Mouse (Mus musculus): Measurements from ENCODE around the gene Polrmt. TPM values are rescaled to one million over a fixed set of nuclear protein-coding genes. Genes with fewer than 3 reads are reported as not detected.
A peak's percentile ranks its signal among the peaks of the same experiment; 100 is the strongest.

Polrmt gene
- polyA plus RNA-seq (2012; rRNA removed): 60.7 and 62.2 TPM in 2 replicates

DNA sequence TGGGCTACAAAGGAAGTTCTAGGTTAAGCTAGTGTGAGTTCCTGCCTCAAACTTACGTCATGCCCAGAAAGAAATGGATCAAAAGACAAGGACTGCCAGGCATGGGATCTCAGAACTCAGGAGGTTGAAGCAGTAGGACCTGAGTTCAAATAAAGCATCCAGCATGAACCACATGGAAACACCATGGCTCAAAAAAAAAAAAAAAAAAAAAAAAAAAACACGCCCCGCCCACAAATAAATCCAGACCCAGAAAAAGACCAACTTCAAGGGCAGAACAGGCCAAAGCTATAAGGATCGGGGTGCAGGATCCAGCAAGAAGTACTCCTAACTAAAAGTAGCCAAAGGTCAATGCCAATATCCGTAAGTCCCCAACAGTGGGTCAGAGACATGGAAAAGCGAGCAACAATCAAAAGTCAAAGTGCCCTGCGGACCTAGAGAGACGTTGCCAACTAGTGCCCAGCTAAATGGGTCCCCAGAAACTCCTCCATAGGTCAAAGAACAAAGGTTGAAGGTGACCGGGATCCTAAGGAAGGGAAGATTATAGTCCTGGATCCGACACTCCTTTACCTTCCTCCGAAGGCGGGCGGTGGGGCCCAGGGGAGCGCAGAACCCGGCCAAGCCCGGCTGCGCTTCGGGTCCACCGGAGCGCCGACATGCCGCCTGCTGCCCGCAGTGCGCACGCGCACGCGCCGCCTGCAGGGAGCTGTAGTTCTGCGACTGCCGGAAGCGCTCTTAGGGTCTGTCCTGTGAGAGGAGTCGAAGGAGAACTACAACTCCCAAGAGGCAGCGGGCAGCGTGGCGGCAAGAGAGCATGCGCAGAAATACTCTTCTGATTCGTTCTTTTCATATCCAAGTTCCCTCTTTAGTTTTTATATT is at the start of gene Polrmt:
Gene Polrmt, minus strand, starts transcription at position 684 of the 876 bp plus-strand sequence.
- peak; percentile 97 to 98 for DNase-seq (ENCODE audit: extremely low spot score in 1 of 2, low spot score in 1 of 2)

DNA sequence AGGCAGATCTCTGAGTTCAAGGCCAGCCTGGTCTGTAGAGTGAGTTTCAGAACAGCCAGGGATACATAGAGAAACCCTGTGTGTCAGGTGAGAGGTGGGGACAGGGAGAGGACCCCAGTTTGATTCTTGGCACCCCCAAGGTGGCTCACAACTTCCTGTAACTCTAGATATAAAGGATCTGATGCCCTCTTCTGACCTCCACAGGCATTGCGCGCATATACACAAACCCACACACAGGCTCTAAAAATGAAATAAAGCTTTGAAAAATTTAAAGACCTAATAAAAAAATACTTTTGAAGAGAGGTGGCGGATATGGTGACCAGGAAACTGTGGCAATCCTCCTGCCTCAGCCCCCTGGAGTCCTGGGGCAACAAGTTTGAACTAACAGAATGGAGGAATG is 49.5 kb upstream of the Polrmt start:
- no peak for DNase-seq (ENCODE audit: extremely low spot score in 1 of 2, low spot score in 1 of 2)

DNA sequence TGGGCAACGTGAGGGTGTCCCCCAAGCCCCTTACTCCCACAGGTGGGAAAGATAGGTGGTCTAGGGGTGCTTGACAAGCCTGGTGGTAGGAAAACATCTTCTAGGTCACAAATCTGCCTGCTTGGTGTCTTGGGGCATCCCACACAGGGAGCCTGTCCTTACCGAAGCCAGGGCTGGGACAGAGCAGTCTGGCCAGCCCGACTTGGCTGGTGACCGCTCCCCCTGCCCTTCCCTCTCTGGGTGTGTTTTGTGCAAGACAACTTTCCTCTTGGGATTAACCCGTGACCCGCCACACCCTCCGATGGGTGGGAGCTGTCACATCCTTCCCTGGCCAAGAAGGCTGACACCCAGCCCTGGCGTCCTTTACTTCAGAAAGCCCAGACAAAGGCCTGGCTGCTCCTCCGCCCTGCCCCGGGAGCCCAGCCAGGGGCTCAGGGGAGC is 48.1 kb upstream of the Polrmt start:
- DNase-seq (ENCODE audit: extremely low spot score in 1 of 2, low spot score in 1 of 2): peak in 1 of 2 experiments; percentile 35

DNA sequence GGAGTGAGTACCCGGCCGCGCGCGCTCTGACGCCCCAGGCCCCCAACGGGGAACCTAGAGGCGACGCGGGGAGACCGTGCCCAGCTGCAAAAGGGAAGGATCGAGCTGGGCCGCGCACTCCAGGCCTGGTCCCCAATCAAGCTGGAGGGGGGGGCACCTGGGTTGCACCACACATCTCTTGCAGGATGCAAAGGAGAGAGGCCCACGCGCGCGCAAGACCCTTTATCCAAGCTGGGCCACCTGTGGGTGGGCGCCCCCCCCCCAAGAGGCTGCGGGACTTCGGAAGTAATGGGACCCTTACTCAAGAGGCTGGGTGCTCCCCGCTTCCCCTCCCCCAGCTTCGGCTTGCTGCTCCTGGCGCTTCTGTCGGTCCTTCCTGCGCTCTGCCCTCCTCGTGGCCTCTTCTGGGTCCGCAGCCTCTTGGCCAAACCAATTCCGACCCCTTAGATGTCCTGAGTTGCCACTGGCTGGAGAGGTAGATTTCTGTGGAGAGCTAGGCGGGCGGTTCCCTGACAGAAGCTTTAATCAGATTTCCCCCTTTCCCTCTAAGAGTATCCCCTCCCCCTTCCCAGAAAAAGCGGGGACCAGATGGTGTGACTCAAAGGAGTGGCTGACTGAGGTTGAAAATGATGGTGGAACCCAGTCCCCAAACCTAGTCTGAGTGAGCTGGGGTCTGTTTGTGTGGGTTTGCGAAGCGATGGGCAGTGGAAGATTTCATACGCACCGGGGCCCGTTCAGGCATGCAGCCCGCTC is 47.5 kb upstream of the Polrmt start:
- DNase-seq (ENCODE audit: extremely low spot score in 1 of 2, low spot score in 1 of 2): peak in 1 of 2 experiments; percentile 81

- peak in 1 of 2 experiments; percentile 92 for DNase-seq (ENCODE audit: extremely low spot score in 1 of 2, low spot score in 1 of 2)
Observed at GRCm38 (mm10) chr10:79793051-79793737, 46.8 kb upstream of the Polrmt start, which contains the start of gene Palm. Gene Palm, plus strand, starts transcription at chr10:79793572.

DNA sequence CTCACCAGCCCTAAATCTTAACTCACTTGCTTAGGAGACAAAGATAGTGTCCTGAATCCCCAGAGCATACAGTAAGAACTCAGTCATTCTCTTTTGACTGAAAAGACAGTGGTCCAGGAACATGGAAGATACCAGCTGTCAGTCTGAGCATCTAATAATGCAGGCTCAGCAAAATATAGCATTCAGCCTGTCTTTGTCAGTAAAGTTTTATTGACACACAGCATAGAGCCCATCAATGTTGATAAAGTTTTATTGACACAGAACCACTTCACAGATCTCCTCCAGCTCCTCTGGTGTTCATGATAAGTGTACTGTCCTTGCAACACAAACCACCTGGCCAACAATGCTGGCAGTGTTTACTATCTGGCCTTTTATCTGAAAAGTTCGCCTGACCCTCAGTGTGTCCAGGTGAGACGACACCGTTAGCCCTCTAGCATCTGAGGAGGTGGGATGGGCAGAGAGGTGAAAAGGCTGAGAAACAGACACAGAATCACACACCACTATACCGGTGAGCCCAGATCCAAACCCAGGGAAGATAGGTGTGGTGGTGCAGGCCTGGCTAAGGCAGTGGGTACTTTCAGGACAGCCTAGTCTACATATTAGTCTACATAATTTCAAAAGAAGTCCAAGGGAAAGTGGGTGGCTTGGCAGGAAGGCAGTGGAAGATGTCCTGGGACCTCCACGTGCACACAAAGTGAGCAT is 46.1 kb upstream of the Polrmt start:
- no peak for DNase-seq (ENCODE audit: extremely low spot score in 1 of 2, low spot score in 1 of 2)

GRCm38 (mm10) chr10:79790861-79791260 is 44.5 kb upstream of the Polrmt start, which contains the start of gene Prss57:
Gene Prss57, minus strand, starts transcription at chr10:79790961.
- DNase-seq (ENCODE audit: extremely low spot score in 1 of 2, low spot score in 1 of 2): no peak

DNA sequence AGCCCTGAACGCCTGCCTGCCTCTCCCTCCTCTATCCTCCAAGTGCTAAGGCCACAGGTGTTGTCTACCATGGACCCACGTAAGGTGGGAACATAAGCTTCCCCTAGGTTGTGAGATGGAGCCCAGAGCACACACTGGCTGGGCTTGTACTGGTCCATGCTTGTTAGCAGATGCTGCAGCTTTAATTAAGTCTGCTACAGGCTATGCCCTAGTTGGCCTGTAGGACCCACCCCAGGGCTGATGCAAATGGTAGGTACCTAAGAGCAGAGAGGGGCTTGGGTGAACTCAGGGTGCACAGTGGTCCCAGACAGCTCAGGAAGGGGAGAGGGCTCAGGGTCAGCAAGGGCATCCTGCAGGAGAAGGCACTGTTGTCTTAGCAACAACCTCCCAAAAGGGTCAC is 43.2 kb upstream of the Polrmt start:
- DNase-seq (ENCODE audit: extremely low spot score in 1 of 2, low spot score in 1 of 2): no peak

DNA sequence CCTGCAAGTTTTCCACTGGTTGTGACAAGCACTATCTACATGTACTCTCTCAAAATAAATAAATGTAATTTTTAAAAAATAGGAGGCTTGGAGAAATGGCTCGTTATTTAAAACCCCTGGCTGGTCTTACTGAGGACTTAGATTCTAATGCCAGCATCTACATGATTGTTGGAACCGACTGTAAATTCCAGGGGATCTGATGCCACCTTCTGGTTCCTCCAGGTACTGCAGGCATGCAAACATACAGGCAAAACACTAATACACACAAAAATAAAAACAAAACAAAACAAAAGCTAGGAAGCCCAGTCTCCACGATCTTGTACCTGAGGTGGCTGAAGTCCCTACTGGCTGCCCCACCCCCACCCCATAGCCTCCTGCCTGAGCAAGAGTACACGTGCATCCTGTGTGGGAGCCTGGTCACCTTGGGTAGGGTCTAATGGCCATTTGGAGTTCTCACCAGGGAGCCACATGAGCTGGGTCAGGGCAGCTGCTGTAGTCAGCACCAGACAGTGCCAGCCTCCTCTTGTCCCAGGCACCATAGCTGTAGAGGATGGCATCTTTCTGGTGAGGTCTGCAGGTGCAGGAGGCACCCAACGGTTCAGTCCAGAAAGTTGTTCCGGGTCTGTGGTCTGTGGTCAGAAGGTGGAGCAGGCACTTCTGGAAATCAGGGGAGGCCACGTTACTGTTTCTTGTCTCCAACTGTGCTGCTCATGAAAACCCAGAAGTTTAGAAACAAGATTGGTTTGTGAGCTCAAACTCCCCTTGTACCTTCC is 42.2 kb upstream of the Polrmt start:
- DNase-seq (ENCODE audit: extremely low spot score in 1 of 2, low spot score in 1 of 2): peak in 1 of 2 experiments; percentile 88

GRCm38 (mm10) chr10:79783920-79784800 is 37.8 kb upstream of the Polrmt start:
- DNase-seq (ENCODE audit: extremely low spot score in 1 of 2, low spot score in 1 of 2): peak in 1 of 2 experiments; percentile 55

- DNase-seq (ENCODE audit: extremely low spot score in 1 of 2, low spot score in 1 of 2): no peak
Observed at GRCm38 (mm10) chr10:79783050-79783449, 36.7 kb upstream of the Polrmt start.

DNA sequence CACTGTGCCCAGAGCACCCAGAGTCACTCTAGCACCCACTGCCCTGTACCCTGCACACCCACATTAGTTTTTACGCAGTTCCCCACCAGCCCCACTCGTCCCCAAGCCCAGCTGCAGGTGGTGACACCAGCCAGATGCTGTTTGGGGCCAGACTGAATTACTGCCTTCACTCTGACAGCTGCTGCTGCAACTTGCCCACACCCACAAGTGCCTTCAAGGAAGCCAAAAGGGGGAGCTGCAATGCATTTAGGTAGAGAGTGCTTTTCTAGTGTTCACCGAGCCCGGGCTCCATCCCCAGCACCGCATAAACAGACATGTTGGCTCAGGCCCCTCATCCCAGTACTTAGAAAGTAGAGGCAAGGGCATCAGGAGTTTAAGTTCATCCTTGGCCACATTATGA is 35.6 kb upstream of the Polrmt start:
- no peak for DNase-seq (ENCODE audit: extremely low spot score in 1 of 2, low spot score in 1 of 2)

DNA sequence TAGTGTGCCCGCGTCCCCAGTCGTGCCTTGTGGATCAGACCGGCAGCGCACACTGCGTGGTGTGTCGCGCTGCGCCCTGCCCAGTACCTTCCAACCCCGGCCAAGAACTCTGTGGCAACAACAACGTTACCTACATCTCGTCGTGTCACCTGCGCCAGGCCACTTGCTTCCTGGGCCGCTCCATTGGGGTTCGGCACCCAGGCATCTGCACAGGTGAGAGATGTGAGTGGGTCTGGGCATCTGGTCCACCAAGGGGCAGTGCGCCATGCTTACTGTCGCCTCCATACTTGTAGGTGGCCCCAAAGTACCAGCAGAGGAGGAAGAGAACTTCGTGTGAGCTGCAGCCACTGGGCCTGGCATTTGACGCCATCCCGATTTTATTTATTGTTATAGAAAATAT is 34.8 kb upstream of the Polrmt start:
- no peak for DNase-seq (ENCODE audit: extremely low spot score in 1 of 2, low spot score in 1 of 2)

- peak in 1 of 2 experiments; percentile 75 for DNase-seq (ENCODE audit: extremely low spot score in 1 of 2, low spot score in 1 of 2)
Observed at GRCm38 (mm10) chr10:79780664-79781015, 34.3 kb upstream of the Polrmt start.

GRCm38 (mm10) chr10:79779784-79780663 is 33.6 kb upstream of the Polrmt start:
- peak; percentile 95 to 97 for DNase-seq (ENCODE audit: extremely low spot score in 1 of 2, low spot score in 1 of 2)

DNA sequence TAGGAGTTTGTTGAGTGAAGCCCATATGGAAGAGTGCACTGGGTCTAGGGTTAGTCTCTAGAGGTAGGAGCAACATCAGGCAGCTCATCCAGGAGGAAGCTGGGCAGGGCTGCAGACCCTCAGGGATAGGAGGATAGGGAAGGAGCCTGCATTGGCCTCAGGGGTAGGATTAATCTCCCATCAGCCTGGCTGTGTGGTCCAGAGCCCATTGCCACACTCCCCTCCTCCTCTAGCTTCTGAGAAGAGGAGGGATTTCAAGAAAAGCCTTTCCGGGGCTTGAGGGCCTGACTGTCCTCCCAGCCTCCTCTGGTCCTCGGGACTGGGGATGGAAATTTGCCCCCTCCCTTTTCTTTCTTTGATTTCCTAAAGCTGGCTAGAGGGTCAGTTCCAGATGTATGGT is 32.8 kb upstream of the Polrmt start:
- DNase-seq (ENCODE audit: extremely low spot score in 1 of 2, low spot score in 1 of 2): no peak

DNA sequence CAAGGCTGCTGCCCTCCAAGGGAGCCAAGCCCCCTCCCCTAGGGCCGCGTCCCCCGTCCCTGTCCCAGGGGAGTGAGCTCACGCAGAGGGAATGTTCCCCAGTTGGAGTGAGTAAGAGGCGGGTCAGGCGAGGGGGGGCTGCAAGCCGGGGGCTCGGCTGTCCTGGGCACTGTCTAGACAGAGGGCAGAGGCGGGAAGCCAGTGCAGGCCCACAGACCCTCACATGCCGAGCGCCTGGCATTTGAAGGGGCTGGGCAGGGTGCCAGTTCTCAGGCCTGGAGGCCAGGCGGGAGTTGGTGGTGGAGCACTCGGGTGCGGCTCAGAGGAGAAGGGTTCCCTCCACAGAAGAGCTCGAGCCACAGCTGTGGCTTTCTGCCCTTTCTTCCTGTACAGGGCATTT is 31.6 kb upstream of the Polrmt start:
- no peak for DNase-seq (ENCODE audit: extremely low spot score in 1 of 2, low spot score in 1 of 2)
